Mouse (Mus musculus): ENCODE data around the gene Rapgef5. TPM values are rescaled to one million over a fixed set of nuclear protein-coding genes. Genes with fewer than 3 reads are reported as not detected.

The Rapgef5 gene
- polyA plus RNA-seq, 1 experiment from 2014 or later, result 9.0 TPM

- H3K4me3 ChIP-seq, result no peak overlapping the region
- H3K27ac ChIP-seq, result no peak overlapping the region
- H3K4me1 ChIP-seq, result peaks cover 12% of the 10 kb centered on the region
- WGBS, result 94% methylated on average over 4 of the region's 4 CpGs
- ATAC-seq (ENCODE audit: insufficient number of reproducible peaks, insufficient read depth, low FRiP score, low TSS enrichment, low read depth), result no peak
- 0 out of 2 replicates have a peak, but pooled peaks cover 3% of the 10 kb centered on the region for H3K36me3 ChIP-seq
- no peak overlapping the region for H3K4me2 ChIP-seq
- no peaks in the 10 kb centered on the region for H3K9me3 ChIP-seq
- no peak overlapping the region for H3K9ac ChIP-seq
- H3K27me3 ChIP-seq, result no peaks in the 10 kb centered on the region
These were observed 208.7 kb downstream of the Rapgef5 start for GRCm38 (mm10) chr12:117725011-117725410.

- Histone ChIP-seq H3K4me2 (no peak overlapping the region), H3K36me3 (0 out of 2 replicates have a peak, but pooled peaks cover 3% of the 10 kb centered on the region), H3K9me3 (no peaks in the 10 kb centered on the region), H3K4me3 (no peak overlapping the region), H3K4me1 (peaks cover 4% of the 10 kb centered on the region; the same call in 1 of the 2 replicates), H3K27ac (no peak overlapping the region; the same call in 1 of the 2 replicates), H3K27me3 (no peaks in the 10 kb centered on the region), H3K9ac (no peak overlapping the region)
- ATAC-seq (ENCODE audit: insufficient number of reproducible peaks, insufficient read depth, low FRiP score, low TSS enrichment, low read depth), result no peak
- 81% methylated on average over 8 of the region's 8 CpGs for WGBS
These were observed 211.3 kb downstream of the Rapgef5 start for GRCm38 (mm10) chr12:117727481-117728177.

- Histone ChIP-seq H3K4me2 (no peak overlapping the region), H3K27me3 (no peaks in the 10 kb centered on the region), H3K4me3 (no peak overlapping the region), H3K9ac (no peak overlapping the region), H3K27ac (no peak overlapping the region; the same call in 1 of the 2 replicates), H3K4me1 (peaks cover 4% of the 10 kb centered on the region; the same call in 1 of the 2 replicates), H3K9me3 (no peaks in the 10 kb centered on the region), H3K36me3 (0 out of 2 replicates have a peak, but pooled peaks cover 3% of the 10 kb centered on the region)
- ATAC-seq (ENCODE audit: insufficient number of reproducible peaks, insufficient read depth, low FRiP score, low TSS enrichment, low read depth), result no peak
- WGBS, result 33% methylated on average over 3 of the region's 3 CpGs
These were observed 211.9 kb downstream of the Rapgef5 start for GRCm38 (mm10) chr12:117728178-117728611.

- H3K27ac ChIP-seq, result no peak overlapping the region
- no peak overlapping the region for H3K4me2 ChIP-seq
- no peaks in the 10 kb centered on the region for H3K4me1 ChIP-seq
- H3K4me3 ChIP-seq, result no peak overlapping the region
- no peak overlapping the region for H3K9ac ChIP-seq
- no peaks in the 10 kb centered on the region for H3K27me3 ChIP-seq
- no peak for ATAC-seq (ENCODE audit: insufficient number of reproducible peaks, insufficient read depth, low FRiP score, low TSS enrichment, low read depth)
- H3K36me3 ChIP-seq, result no peaks in the 10 kb centered on the region
- H3K9me3 ChIP-seq, result no peaks in the 10 kb centered on the region
These were observed 217.3 kb downstream of the Rapgef5 start for GRCm38 (mm10) chr12:117733611-117734010.

- peaks cover 4% of the 10 kb centered on the region; the same call in 1 of the 2 replicates for H3K4me1 ChIP-seq
- no peak for ATAC-seq (ENCODE audit: insufficient number of reproducible peaks, insufficient read depth, low FRiP score, low TSS enrichment, low read depth)
- H3K9me3 ChIP-seq, result no peaks in the 10 kb centered on the region
- WGBS, result 86% methylated on average over 3 of the region's 3 CpGs
- H3K36me3 ChIP-seq, result no peaks in the 10 kb centered on the region
- no peak overlapping the region for H3K27ac ChIP-seq
- H3K4me3 ChIP-seq, result no peak overlapping the region
- no peak overlapping the region for H3K9ac ChIP-seq
- H3K4me2 ChIP-seq, result no peak overlapping the region
- no peaks in the 10 kb centered on the region for H3K27me3 ChIP-seq
These were observed 219.9 kb downstream of the Rapgef5 start for GRCm38 (mm10) chr12:117736130-117736529.

GRCm38 (mm10) chr12:117736928-117737327 lies 220.6 kb downstream of the Rapgef5 start:
- no peak overlapping the region for H3K4me3 ChIP-seq
- no peaks in the 10 kb centered on the region for H3K36me3 ChIP-seq
- no peak overlapping the region for H3K9ac ChIP-seq
- no peak overlapping the region for H3K4me2 ChIP-seq
- WGBS, result 46% methylated on average over 2 of the region's 2 CpGs
- no peaks in the 10 kb centered on the region for H3K9me3 ChIP-seq
- no peak overlapping the region for H3K27ac ChIP-seq
- ATAC-seq (ENCODE audit: insufficient number of reproducible peaks, insufficient read depth, low FRiP score, low TSS enrichment, low read depth), result no peak
- H3K4me1 ChIP-seq, result peaks cover 4% of the 10 kb centered on the region; the same call in 1 of the 2 replicates
- H3K27me3 ChIP-seq, result no peaks in the 10 kb centered on the region

- H3K4me2 ChIP-seq, result no peak overlapping the region
These were observed 221.2 kb downstream of the Rapgef5 start for GRCm38 (mm10) chr12:117737332-117738031.

GRCm38 (mm10) chr12:117742487-117742886 lies 226.2 kb downstream of the Rapgef5 start:
- ATAC-seq (ENCODE audit: insufficient number of reproducible peaks, insufficient read depth, low FRiP score, low TSS enrichment, low read depth), result no peak
- Histone ChIP-seq H3K4me3 (no peak overlapping the region), H3K27ac (no peak overlapping the region), H3K4me2 (no peak overlapping the region), H3K4me1 (peaks cover 4% of the 10 kb centered on the region; the same call in 1 of the 2 replicates), H3K9ac (no peak overlapping the region), H3K27me3 (no peaks in the 10 kb centered on the region), H3K9me3 (no peaks in the 10 kb centered on the region), H3K36me3 (no peaks in the 10 kb centered on the region)
- 28% methylated on average over 1 of the region's 1 CpGs for WGBS

More at GRCm38 (mm10) chr12:117737332-117738031, 221.2 kb downstream of the Rapgef5 start:
- Histone ChIP-seq H3K4me3 (no peak overlapping the region), H3K9me3 (no peaks in the 10 kb centered on the region), H3K9ac (no peak overlapping the region), H3K4me1 (peaks cover 4% of the 10 kb centered on the region; the same call in 1 of the 2 replicates), H3K27ac (no peak overlapping the region), H3K36me3 (no peaks in the 10 kb centered on the region), H3K27me3 (no peaks in the 10 kb centered on the region)
- whole genome bisulfite sequencing, result 77% methylated on average over 11 of the region's 11 CpGs
- ATAC-seq (ENCODE audit: insufficient number of reproducible peaks, insufficient read depth, low FRiP score, low TSS enrichment, low read depth), result no peak

GRCm38 (mm10) chr12:117744580-117745483 lies 228.6 kb downstream of the Rapgef5 start:
- Histone ChIP-seq H3K36me3 (no peaks in the 10 kb centered on the region), H3K4me3 (no peak overlapping the region), H3K4me1 (peaks cover 4% of the 10 kb centered on the region; the same call in 1 of the 2 replicates), H3K27ac (no peak overlapping the region), H3K9me3 (no peaks in the 10 kb centered on the region), H3K27me3 (no peaks in the 10 kb centered on the region), H3K4me2 (no peak overlapping the region), H3K9ac (no peak overlapping the region)
- WGBS, result 22% methylated on average over 8 of the region's 8 CpGs
- no peak for ATAC-seq (ENCODE audit: insufficient number of reproducible peaks, insufficient read depth, low FRiP score, low TSS enrichment, low read depth)

GRCm38 (mm10) chr12:117746611-117747010 lies 230.3 kb downstream of the Rapgef5 start:
- no peak for ATAC-seq (ENCODE audit: insufficient number of reproducible peaks, insufficient read depth, low FRiP score, low TSS enrichment, low read depth)
- no peak overlapping the region for H3K9ac ChIP-seq
- WGBS, result 91% methylated on average over 7 of the region's 7 CpGs

GRCm38 (mm10) chr12:117751045-117751444 lies 234.8 kb downstream of the Rapgef5 start:
- Histone ChIP-seq H3K27me3 (no peaks in the 10 kb centered on the region), H3K4me2 (peak overlapping the region; percentile 45), H3K9ac (no peak overlapping the region), H3K9me3 (no peaks in the 10 kb centered on the region), H3K4me3 (no peak overlapping the region), H3K36me3 (no peaks in the 10 kb centered on the region), H3K4me1 (peaks cover 17% of the 10 kb centered on the region), H3K27ac (no peak overlapping the region; the same call in 1 of the 2 replicates)
- 11% methylated on average over 9 of the region's 9 CpGs for WGBS
- ATAC-seq (ENCODE audit: insufficient number of reproducible peaks, insufficient read depth, low FRiP score, low TSS enrichment, low read depth), result no peak

More at GRCm38 (mm10) chr12:117746611-117747010, 230.3 kb downstream of the Rapgef5 start:
- no peak overlapping the region for H3K4me3 ChIP-seq
- no peaks in the 10 kb centered on the region for H3K9me3 ChIP-seq
- peaks cover 11% of the 10 kb centered on the region for H3K4me1 ChIP-seq
- H3K27ac ChIP-seq, result no peak overlapping the region
- H3K27me3 ChIP-seq, result no peaks in the 10 kb centered on the region
- H3K4me2 ChIP-seq, result no peak overlapping the region
- H3K36me3 ChIP-seq, result no peaks in the 10 kb centered on the region

All from embryonic facial prominence, embryonic 13.5 days (tissue).